8 mouse cellular contexts compared by ENCODE assay signal in genomic region chr2:125672568-125672956, GRCm38 (mm10). TPM values are rescaled to one million over a fixed set of nuclear protein-coding genes. Genes with fewer than 3 reads are reported as not detected.
DNase-seq lines count a peak whose midpoint lies in the region; ATAC-seq and TF ChIP-seq lines count a peak whose summit lies in the region.

No protein-coding gene starts in this region.

- H3K36me3 ChIP-seq in hindbrain, embryonic 13.5 days, result no peaks in the 10 kb centered on the region

- TF ChIP-seq CTCF in gastrocnemius, adult 2 months (IDR thresholded peaks at IDR 0.05), result no peak

- intact Hi-C loops in gastrocnemius, adult 2 months (cut with DNase I), result no loop called here
- intact Hi-C loops in gastrocnemius, postnatal 36 days (cut with DNase I), result no loop called here

- no peaks in the 10 kb centered on the region for H3K27me3 ChIP-seq in hindbrain, embryonic 13.5 days

- H3K9me3 ChIP-seq in hindbrain, embryonic 13.5 days, result no peaks in the 10 kb centered on the region

- no peak for DNase-seq in gastrocnemius, adult 2 months
- no peak for DNase-seq in gastrocnemius, postnatal 36 days
- peak; percentile 27 for DNase-seq in ovary, postnatal 14 days (ENCODE audit: low spot score)
- DNase-seq in ovary, postnatal 10 days (ENCODE audit: low spot score), result no peak
- no peak for DNase-seq in thymus, postnatal 14 days
- no peak for DNase-seq in layer of hippocampus, adult 18-20 months (ENCODE audit: low spot score in 2 of 2)

- peak overlapping the region; percentile 89 for H3K27ac ChIP-seq in gastrocnemius, adult 2 months
- H3K27ac ChIP-seq in hindbrain, embryonic 13.5 days, result peak overlapping the region; percentile 98

- 29% methylated on average over 8 of the region's 20 CpGs for WGBS in hindbrain, embryonic 13.5 days

- H3K4me1 ChIP-seq in hindbrain, embryonic 13.5 days (replicated peaks), result peaks cover 13% of the 10 kb centered on the region

- H3K4me2 ChIP-seq in hindbrain, embryonic 13.5 days, result peak overlapping the region; percentile 68

- peak overlapping the region; percentile 95 for H3K4me3 ChIP-seq in gastrocnemius, adult 2 months
- peak overlapping the region; percentile 81 for H3K4me3 ChIP-seq in hindbrain, embryonic 13.5 days

- ATAC-seq in hindbrain, embryonic 13.5 days (ENCODE audit: low FRiP score), result no peak
- ATAC-seq in megakaryocyte, adult 5-6 weeks (ENCODE audit: poor library complexity, severe bottlenecking), result 0 out of 2 replicates have a peak, but pooled peaks have one; percentile 0

- H3K9ac ChIP-seq in hindbrain, embryonic 13.5 days, result peak overlapping the region; percentile 95

RNA-seq across cellular contexts. Expression of gene Eid1, which starts 0.3 kb away (rescaled TPM):
- 10 to 100 TPM; 18.2 to 33.6 TPM for total RNA-seq in gastrocnemius, adult 2 months (2021)
- 10 to 100 TPM; 23.0 to 27.9 TPM for total RNA-seq in gastrocnemius, postnatal 36 days (2021)
- 398 and 400 TPM in 2 replicates for polyA plus RNA-seq in hindbrain, embryonic 13.5 days (2015; fragmentation: Nextera tagmentation; extraction: Ambion mirVana)
- total RNA-seq in megakaryocyte, adult 5-6 weeks (2015), result 66.2 and 78.6 TPM in 2 replicates
- 112 and 121 TPM in 2 replicates for total RNA-seq in megakaryocyte, adult 5-6 weeks (2017)
- total RNA-seq in layer of hippocampus, adult 18-20 months (2021), result 100 to 1,000 TPM; 258 to 271 TPM

RNA-seq across cellular contexts. Expression of gene Cep152, which starts 47.6 kb away (rescaled TPM):
- 1 to 10 TPM; 1.2 to 1.4 TPM for total RNA-seq in gastrocnemius, adult 2 months (2021)
- 1 to 10 TPM in 1 of 2 experiments, under 1 TPM in 1; 0.99 to 1.2 TPM for total RNA-seq in gastrocnemius, postnatal 36 days (2021)
- polyA plus RNA-seq in hindbrain, embryonic 13.5 days (2015; fragmentation: Nextera tagmentation; extraction: Ambion mirVana), result 3.4 and 3.8 TPM in 2 replicates
- 3.7 and 3.8 TPM in 2 replicates for total RNA-seq in megakaryocyte, adult 5-6 weeks (2015)
- 14.4 and 14.7 TPM in 2 replicates for total RNA-seq in megakaryocyte, adult 5-6 weeks (2017)
- total RNA-seq in layer of hippocampus, adult 18-20 months (2021), result 1 to 10 TPM; 3.2 TPM

RNA-seq across cellular contexts. Expression of gene Shc4, which starts 51.4 kb away (rescaled TPM):
- total RNA-seq in gastrocnemius, adult 2 months (2021), result under 1 TPM; 0.33 to 0.75 TPM
- total RNA-seq in gastrocnemius, postnatal 36 days (2021), result 1 to 10 TPM in 1 of 2 experiments, under 1 TPM in 1; 0.61 to 1.3 TPM
- polyA plus RNA-seq in hindbrain, embryonic 13.5 days (2015; fragmentation: Nextera tagmentation; extraction: Ambion mirVana), result 2.8 and 3.0 TPM in 2 replicates
- 0.13 and 0.46 TPM in 2 replicates for total RNA-seq in megakaryocyte, adult 5-6 weeks (2015)
- total RNA-seq in megakaryocyte, adult 5-6 weeks (2017), result 0.07 and 0.16 TPM in 2 replicates
- total RNA-seq in layer of hippocampus, adult 18-20 months (2021), result 1 to 10 TPM; 4.1 to 4.2 TPM
